Comparison of ENCODE assay signal across 1 mouse cellular context in the genomic region with DNA sequence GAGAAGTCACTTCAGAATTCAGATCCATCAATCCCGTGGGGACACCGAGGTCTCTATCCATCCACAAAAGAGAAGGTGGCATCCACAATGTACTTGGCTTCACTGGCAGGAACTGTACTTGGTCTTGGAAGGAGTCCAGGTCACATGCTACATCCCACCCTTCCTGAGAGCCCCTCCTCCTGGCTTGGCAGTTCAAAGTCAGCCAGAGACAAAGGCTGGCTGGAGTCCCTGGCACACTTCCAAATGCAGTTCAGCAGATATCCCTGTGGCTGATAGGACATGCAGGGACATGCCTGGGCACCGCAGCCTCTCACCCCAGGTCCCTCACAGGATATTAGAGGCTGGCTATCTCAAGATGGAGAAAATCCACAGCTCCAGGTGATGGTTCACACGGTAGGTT.
TF ChIP-seq lines count a peak whose summit lies in the region.

No protein-coding gene starts in this region.

TF ChIP-seq in MEL, 35 proteins besides CTCF, POLR2A, EP300 and RAD21 (continued from another document):
- TF ChIP-seq SIN3A (IDR thresholded peaks at IDR 0.05; ENCODE audit: low read length) (peak; percentile 55), MXI1 (IDR thresholded peaks at IDR 0.05; ENCODE audit: low read depth, low read length) (peak; percentile 71), MAZ (IDR thresholded peaks at IDR 0.05; ENCODE audit: low read depth, low read length) (no peak; the same call in 1 of the 2 replicates), TCF12 (IDR thresholded peaks at IDR 0.05; ENCODE audit: low read depth, low read length) (peak; percentile 61), TBP (IDR thresholded peaks at IDR 0.05; ENCODE audit: low read depth, low read length) (0 out of 2 replicates have a peak, but pooled peaks have one; percentile 4), ZMIZ1 (IDR thresholded peaks at IDR 0.05; ENCODE audit: low read depth, low read length) (no peak), ZC3H11A (IDR thresholded peaks at IDR 0.05; ENCODE audit: low read depth, low read length) (no peak), BHLHE40 (IDR thresholded peaks at IDR 0.05; ENCODE audit: borderline replicate concordance, low read depth, low read length) (peak; percentile 80), GATA1 (IDR thresholded peaks at IDR 0.05; ENCODE audit: low read depth, low read length) (peak; percentile 62), USF1 (IDR thresholded peaks at IDR 0.05; ENCODE audit: low read depth, low read length) (peak; percentile 92), ETS1 (IDR thresholded peaks at IDR 0.05; ENCODE audit: low read depth, low read length) (peak; percentile 88), USF2 (IDR thresholded peaks at IDR 0.05; ENCODE audit: borderline replicate concordance in 1 of 2, insufficient read depth in 1 of 2, low read depth in 1 of 2, low read length in 2 of 2) (peak in 1 of 2 experiments; percentile 50; a peak in 1 of 4 replicates), RCOR1 (IDR thresholded peaks at IDR 0.05; ENCODE audit: low read depth, low read length) (peak; percentile 64; the same call in 1 of the 2 replicates), E2F4 (IDR thresholded peaks at IDR 0.05; ENCODE audit: borderline replicate concordance, low read depth, low read length) (no peak), POLR2AphosphoS2 (IDR thresholded peaks at IDR 0.05; ENCODE audit: low read length) (peak; percentile 52; the same call in 1 of the 2 replicates), MYB (IDR thresholded peaks at IDR 0.05; ENCODE audit: low read depth, low read length) (no peak)
